Mouse (Mus musculus) skeletal muscle tissue, postnatal 0 days (tissue): Measurements from ENCODE around the gene 2410141K09Rik. TPM values are rescaled to one million over a fixed set of nuclear protein-coding genes. Genes with fewer than 3 reads are reported as not detected.

ENCODE experiments used
- polyA plus RNA-seq: library from polyadenylated mRNA; unstranded; fragments of >200 nt; fragmentation: Nextera tagmentation; extraction: Ambion mirVana; gene quantifications from 2 replicates; pipeline ENCODE4 v1.2.1, GENCODE M21; 2015

Gene 2410141K09Rik
- polyA plus RNA-seq: not detected in 2 replicates

DNA sequence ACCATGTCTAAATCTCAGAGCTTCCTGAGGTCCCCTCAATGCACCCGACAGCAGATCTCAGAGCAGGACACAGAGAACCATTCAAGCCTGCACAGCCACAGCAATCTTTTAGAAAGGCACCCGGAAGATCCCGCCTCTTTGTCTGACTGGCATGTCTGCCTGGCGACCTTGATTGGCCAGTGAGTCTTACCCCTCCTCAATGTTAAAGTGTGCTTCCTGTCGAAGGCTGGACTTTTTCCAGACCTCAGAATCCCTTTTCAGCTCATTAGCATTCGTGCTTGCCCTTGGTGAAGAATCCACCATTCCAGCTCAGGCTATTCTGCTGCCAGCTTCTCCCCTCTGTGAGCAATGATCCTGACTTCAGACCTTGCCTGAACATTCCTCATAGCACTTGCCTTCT, at the start of gene 2410141K09Rik:
Gene 2410141K09Rik (minus strand): TSS at position 101 of the 400 bp plus-strand sequence.

Other genes with a start within 250 kb of the 2410141K09Rik start
- gene Gm10772, start 213.5 kb downstream of the 2410141K09Rik start, polyA plus RNA-seq: not detected in 2 replicates